Mouse (Mus musculus) bone marrow, adult 2 months (tissue): ENCODE results near the gene Pdzd7. TPM values are rescaled to one million over a fixed set of nuclear protein-coding genes. Genes with fewer than 3 reads are reported as not detected.

ENCODE experiments used
- H3K27ac ChIP-seq: fragments of 200-500 bp; 2 replicates; pipeline ENCODE4 v1.5.1; 2012; ENCODE audit warnings: low read depth, mild to moderate bottlenecking, control low read depth, inconsistent platforms, low read length; ENCODE audit not compliant: control insufficient read depth, poor library complexity, insufficient read depth
- H3K4me1 ChIP-seq: fragments of 200-500 bp; 2 replicates; pipeline ENCODE4 v1.6.1; 2011; ENCODE audit warnings: low read length; ENCODE audit not compliant: control insufficient read depth, insufficient read depth
- H3K4me3 ChIP-seq: fragments of 200-500 bp; replicated peaks from 2 replicates; pipeline ENCODE3; 2011; ENCODE audit warnings: mild to moderate bottlenecking, low read depth, low read length, control low read depth; ENCODE audit not compliant: control insufficient read depth
- CTCF ChIP-seq: fragments of 200-500 bp; IDR thresholded peaks from 2 replicates; pipeline ENCODE4 v1.5.1; 2011; ENCODE audit warnings: low read length, control low read depth; ENCODE audit not compliant: control insufficient read depth, insufficient read depth
- POLR2A ChIP-seq: fragments of 200-500 bp; IDR thresholded peaks from 2 replicates; pipeline ENCODE4 v1.6.1; 2011; ENCODE audit warnings: low read depth, mild to moderate bottlenecking, control low read depth, low read length, borderline replicate concordance; ENCODE audit not compliant: control insufficient read depth
- WGBS: fragments of 180-500 bp; shearing (Covaris S2); methylation state at CpG from one replicate; pipeline ENCODE4 v1.1.7; 2018; 5-methylcytosine and 5-hydroxymethylcytosine counted together
- polyA plus RNA-seq: library from polyadenylated mRNA; stranded (reverse); fragments of >200 nt; gene quantifications from 2 replicates; pipeline ENCODE4 v1.2.4, GENCODE M21; 2011; ENCODE audit warnings: low replicate concordance; ENCODE audit not compliant: missing spikeins, insufficient read depth, insufficient read length

Gene Pdzd7
- polyA plus RNA-seq, 1 experiment: not detected

DNA sequence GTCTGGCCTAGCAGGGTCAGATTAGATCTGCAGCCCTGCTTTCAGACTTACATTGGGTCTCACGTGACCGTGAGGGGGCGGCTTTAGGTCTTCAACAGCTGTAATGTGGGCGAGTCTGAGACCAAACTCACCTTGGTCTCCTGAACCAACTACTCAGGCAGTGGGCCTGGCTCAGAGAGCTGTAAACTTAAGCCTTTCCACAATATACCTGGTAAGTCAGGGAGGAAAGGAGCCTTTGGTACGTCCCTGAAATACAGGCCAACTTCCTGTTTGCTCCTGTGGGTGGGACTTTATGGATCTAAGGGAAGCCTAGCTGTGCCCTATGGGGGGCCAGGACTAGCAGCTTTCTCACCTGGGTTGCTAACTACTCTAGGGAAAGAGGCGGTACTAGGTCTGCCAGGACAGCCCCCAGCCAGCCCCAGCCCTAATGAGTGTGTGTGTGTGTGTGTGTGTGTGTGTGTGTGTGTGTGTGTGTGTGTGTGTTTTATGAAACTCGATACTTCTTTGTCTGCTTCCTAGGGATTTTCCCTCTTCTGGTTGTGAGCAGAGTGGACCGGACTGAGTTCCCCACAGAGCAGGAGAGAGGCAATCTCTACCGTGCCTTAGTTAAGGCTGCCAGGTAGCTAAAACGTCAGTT, 31.1 kb downstream of the Pdzd7 start, which contains the start of gene Lzts2:
TSS of gene Lzts2 (plus strand) at position 80 of the 637 bp plus-strand sequence.
- WGBS: 8% methylated on average over 10 of the region's 10 CpGs
- Histone ChIP-seq H3K4me1 (peaks cover 2% of the 10 kb centered on the region), H3K4me3 (peak within 1 kb of the TSS; percentile 61), H3K27ac (no peak within 1 kb of the TSS)
- TF ChIP-seq POLR2A (no peak), CTCF (no peak)

DNA sequence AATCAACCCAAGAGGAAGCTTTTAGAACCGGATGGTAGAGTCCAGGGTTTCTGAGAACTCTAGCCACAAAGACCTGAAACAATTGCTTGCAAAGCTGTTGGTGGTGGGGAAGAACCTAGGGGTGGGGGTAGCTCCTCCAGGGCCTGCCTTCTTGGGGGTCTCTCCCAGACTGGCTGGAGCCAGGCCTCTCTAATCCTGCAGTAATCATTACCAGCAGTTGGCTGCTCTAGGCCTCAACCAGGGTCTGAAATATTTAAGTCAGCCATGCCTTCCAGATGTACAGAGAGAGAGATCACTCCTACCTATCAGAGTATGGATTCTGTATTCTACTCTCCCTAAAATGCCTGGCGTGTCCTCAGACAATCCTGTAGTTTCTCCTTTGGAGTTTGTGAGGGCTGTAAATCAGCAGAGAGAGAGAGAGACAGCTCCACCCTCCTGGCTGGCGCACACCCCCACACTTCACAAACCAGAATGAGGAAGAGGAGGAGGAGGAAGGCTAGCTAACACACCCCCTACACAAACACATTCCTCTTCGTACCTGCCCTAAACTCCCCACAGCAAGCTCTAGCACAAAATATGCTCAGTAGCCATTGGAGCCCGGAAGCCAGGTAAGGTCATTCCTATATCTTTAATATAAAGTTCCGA, 31.8 kb downstream of the Pdzd7 start:
- no peak overlapping the region for H3K27ac ChIP-seq
- WGBS: 34% methylated on average over 6 of the region's 6 CpGs
- H3K4me3 ChIP-seq: no peak overlapping the region
- TF ChIP-seq POLR2A: no peak
- TF ChIP-seq CTCF: no peak
- peaks cover 2% of the 10 kb centered on the region for H3K4me1 ChIP-seq

DNA sequence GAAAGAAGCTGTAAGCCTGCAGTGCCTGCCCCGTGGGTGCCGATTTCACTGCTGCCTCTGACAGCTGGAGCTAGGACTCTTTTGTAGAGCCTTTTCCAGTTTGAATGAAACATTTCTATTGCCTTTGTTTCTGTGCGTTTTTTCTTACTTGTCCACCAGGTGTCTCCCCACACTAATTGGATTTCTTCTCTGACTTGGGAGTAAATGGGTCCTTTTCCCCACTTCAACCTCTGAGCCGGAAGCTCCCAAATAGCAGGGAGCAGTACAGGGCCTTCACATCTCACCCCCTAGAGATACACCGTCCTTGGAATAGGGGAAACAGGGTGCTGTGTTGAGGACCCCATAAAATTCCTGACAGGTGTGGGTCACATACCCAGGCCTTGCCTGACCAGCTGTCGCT, 32.9 kb downstream of the Pdzd7 start:
- WGBS: 55% methylated on average over 6 of the region's 6 CpGs

DNA sequence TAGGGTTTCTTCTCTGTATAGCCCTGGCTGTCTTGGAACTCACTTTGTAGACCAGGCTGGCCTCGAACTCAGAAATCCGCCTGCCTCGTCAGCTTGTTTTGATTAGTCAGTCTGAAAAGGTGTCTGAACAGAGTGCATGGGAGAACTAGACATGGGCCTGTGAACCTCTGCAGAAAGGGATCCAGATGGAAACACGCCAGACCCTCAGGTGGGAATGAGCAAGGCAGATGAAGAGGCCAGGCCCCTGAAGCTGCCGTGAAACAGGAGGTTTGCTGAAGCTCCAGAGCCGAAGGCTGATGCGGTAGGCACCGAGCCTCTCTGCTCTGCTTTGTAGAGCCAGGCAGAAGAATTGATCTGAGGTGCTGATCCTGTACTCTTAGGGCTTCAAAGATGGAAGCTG, 33.3 kb downstream of the Pdzd7 start:
- no peak overlapping the region for H3K27ac ChIP-seq
- peaks cover 2% of the 10 kb centered on the region for H3K4me1 ChIP-seq
- 86% methylated on average over 8 of the region's 8 CpGs for WGBS
- no peak overlapping the region for H3K4me3 ChIP-seq
- TF ChIP-seq CTCF (no peak), POLR2A (no peak)

More for the DNA sequence above, 32.9 kb downstream of the Pdzd7 start:
- Histone ChIP-seq H3K4me3 (no peak overlapping the region), H3K27ac (no peak overlapping the region), H3K4me1 (peaks cover 2% of the 10 kb centered on the region)
- TF ChIP-seq POLR2A (no peak), CTCF (no peak)

DNA sequence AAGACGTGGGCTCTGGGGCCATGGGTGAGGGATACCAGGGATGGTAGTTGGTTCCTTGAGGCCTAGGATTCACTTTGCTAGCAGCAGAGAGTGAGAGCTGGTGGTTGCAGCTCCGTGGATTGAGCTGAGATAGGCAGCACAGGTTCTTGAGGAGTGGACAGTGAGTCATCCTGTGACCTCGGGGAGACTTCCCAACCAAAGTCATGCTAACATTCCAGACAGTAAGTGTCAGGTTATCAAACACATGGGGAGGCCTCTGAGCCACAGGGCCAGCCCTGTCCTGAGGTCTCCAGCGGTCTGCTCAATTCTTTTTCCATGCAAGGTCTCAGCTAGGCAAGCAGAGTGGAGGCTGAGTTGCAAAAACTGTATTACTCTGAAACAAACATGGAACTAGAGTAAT, 34.9 kb downstream of the Pdzd7 start:
- H3K4me1 ChIP-seq: no peaks in the 10 kb centered on the region; the same call in 1 of the 2 replicates
- no peak for TF ChIP-seq POLR2A
- TF ChIP-seq CTCF: no peak
- 89% methylated on average over 4 of the region's 4 CpGs for whole genome bisulfite sequencing
- no peak overlapping the region for H3K27ac ChIP-seq
- H3K4me3 ChIP-seq: no peak overlapping the region

DNA sequence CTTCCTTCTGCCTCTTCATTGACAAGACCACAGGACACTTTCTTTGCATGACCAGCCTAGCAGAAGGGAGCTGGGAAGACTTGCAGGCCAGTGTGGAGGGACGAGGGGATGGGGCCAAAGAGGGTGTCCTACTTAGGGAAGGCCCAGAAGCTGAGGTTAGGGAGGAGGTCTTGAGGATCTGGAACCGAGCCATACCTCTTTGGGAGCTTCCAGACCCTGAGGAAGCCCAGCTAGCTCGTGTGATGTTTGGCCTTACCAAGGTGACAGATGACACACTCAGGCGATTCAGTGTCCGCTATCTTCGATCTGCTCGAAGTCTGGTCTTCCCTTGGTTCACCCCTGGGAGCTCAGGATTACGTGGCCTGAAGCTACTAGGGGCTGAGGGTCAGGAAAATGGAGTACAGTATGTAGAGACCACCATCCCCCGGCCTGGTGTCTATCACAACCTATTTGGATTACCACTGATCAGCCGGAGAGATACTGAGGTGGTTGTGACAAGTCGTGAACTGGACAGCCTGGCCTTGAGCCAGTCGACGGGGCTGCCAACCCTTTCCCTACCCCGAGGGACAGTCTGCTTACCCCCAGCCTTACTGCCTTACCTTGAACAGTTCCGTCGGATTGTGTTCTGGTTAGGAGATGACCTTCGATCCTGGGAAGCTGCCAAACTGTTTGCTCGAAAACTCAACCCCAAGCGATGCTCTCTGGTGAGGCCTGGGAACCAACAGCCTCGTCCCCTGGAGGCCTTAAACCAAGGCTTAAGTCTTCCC, 37.9 kb downstream of the Pdzd7 start:
- peaks cover 2% of the 10 kb centered on the region; the same call in 1 of the 2 replicates for H3K4me1 ChIP-seq
- H3K4me3 ChIP-seq: no peak overlapping the region
- WGBS: 81% methylated on average over 20 of the region's 20 CpGs
- no peak overlapping the region for H3K27ac ChIP-seq
- TF ChIP-seq POLR2A: no peak

DNA sequence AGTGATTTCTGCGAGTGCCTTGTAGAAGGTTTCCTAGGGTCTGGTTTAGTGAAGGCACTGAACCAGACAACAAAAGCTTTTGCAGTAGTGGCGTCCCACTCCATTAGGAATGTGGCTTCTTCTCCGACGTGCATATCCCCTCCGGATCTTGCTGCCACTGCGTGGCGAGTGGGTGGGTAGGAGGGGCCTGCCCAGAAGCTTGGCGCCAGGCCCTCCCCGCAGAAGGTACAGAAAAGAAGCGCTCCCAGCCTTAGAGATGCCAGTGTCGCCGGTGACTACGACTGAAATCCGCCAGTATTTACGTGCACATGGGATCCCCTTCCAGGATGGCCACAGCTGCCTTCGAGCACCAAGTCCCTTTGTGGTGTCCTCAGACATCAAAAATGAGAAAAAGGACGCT, 38.5 kb downstream of the Pdzd7 start:
- 14% methylated on average over 17 of the region's 17 CpGs for WGBS
- Histone ChIP-seq H3K4me3 (peak overlapping the region; percentile 30), H3K4me1 (peaks cover 2% of the 10 kb centered on the region; the same call in 1 of the 2 replicates), H3K27ac (no peak overlapping the region)
- TF ChIP-seq CTCF (no peak), POLR2A (no peak)

DNA sequence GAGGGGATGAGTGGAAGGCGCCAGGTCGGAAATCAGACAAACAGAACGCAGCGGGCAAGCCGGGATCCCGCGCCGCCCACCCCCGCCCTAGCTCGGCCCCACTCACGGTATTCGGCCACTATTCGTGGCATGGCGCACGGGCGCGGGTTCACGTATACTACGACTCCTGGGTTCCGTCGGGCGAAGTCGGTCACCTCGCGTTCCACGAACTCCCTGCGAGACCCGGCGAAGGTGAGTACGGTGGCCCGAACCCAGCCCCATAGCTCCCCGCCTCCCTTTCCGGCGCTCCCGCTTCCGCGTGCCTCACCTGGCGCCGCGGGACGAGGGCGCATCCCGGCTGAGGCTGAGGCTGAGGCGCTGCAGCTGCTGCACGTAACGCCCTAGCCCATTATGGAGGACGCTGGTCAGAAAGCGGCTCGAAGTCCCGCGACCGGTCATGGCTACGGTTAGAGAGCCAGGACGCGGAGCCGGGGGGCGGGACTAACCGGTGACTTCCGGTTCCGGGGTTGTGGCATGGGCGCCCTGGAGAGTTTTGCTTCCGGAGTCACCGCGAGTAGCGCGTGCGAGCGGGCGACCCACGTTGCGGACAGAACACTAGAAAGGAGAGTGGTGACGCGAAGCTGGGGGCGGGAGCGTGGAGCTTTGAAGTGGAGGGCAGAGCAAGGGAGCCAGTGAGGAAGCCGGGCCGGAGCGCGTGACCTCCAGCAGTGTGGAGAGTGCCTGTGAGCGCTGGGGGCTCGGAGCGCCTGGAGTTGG, 39.4 kb downstream of the Pdzd7 start, which contains the start of gene Mrpl43:
TSS of gene Mrpl43 (minus strand) at position 486 of the 756 bp plus-strand sequence.
- Histone ChIP-seq H3K4me3 (peak within 1 kb of the TSS; percentile 100), H3K4me1 (peaks cover 2% of the 10 kb centered on the region; the same call in 1 of the 2 replicates), H3K27ac (peak within 1 kb of the TSS; percentile 95)
- no peak for TF ChIP-seq CTCF
- TF ChIP-seq POLR2A: peak; percentile 34; the same call in 1 of the 2 replicates
- WGBS: under 1% methylated on average over 82 of the region's 82 CpGs
